Mouse (Mus musculus) bone marrow macrophage, adult 2 months (primary cell): ENCODE results near the gene Plekhm3.

Source experiments
- CTCF ChIP-seq: IDR thresholded peaks from 2 replicates; pipeline ENCODE4 v1.5.1; 2012; ENCODE audit warnings: low read depth, mild to moderate bottlenecking, low read length, moderate library complexity
- POLR2A ChIP-seq: IDR thresholded peaks from 2 replicates; pipeline ENCODE4 v1.6.1; 2012; ENCODE audit warnings: mild to moderate bottlenecking, low read depth, low read length, borderline replicate concordance

DNA sequence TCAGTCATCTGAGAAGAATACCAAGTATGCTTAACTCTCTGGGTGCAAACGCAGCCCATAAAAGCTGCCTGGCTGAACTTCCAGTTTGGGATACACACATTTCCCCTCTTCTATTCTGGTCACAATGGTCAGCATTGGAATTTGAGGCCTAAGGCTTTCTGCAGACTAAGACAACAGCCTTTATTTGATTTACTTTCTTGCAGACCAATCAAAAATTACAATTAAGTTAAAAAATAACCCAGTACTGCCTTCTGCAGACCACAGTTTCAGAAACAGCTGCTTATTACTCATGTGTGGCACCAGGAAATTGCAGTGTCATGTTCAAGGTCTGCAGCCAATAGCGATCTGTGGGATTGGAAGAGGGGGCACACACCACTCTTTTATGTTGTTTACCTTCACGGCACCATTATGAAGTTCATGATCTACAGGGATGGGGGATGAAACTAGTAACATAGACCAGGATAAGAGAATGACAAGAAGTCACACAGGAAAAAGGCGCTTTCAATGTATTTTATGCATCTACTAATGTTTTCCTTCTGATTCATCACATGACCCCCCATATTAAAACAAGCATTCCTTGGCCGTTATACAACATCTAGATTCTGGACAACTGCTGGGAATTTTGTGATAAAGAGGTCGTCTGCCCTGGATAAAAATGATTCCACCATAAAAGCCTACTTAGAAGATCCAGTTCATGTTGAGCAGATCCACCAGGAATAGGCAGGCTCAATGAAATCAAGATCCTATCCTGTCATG, 130.1 kb downstream of the Plekhm3 start:
- no peak for TF ChIP-seq CTCF
- no peak for TF ChIP-seq POLR2A
